Mouse (Mus musculus) heart, embryonic 15.5 days (tissue): Measurements from ENCODE around the gene Rpl9-ps1. TPM values are rescaled to one million over a fixed set of nuclear protein-coding genes. Genes with fewer than 3 reads are reported as not detected.

Experiments
- ATAC-seq: fragments of 200-750 bp; cut with Nextera tagmentation; replicated peaks from 2 replicates; pipeline ENCODE4 v1.8.0; 2017; ENCODE audit warnings: low read depth, moderate TSS enrichment; ENCODE audit not compliant: insufficient number of reproducible peaks, insufficient read depth, low FRiP score
- H3K27ac ChIP-seq: fragments of 300-500 bp; sonication (generic); 2 replicates; pipeline ENCODE4 v1.5.1; 2015; ENCODE audit warnings: mild to moderate bottlenecking, inconsistent platforms
- H3K27me3 ChIP-seq: fragments of 300-500 bp; sonication (generic); 2 replicates; pipeline ENCODE4 v1.6.1; 2015; ENCODE audit warnings: inconsistent platforms
- H3K36me3 ChIP-seq: fragments of 300-500 bp; sonication (generic); 2 replicates; pipeline ENCODE4 v1.6.1; 2015; ENCODE audit warnings: mild to moderate bottlenecking, inconsistent platforms
- H3K4me1 ChIP-seq: fragments of 300-500 bp; sonication (generic); replicated peaks from 2 replicates; pipeline ENCODE4 v1.6.1; 2015; ENCODE audit warnings: inconsistent platforms
- H3K4me2 ChIP-seq: fragments of 300-500 bp; sonication (generic); 2 replicates; pipeline ENCODE4 v1.6.1; 2015; ENCODE audit warnings: inconsistent platforms, mild to moderate bottlenecking, moderate library complexity
- H3K4me3 ChIP-seq: fragments of 300-500 bp; sonication (generic); 2 replicates; pipeline ENCODE4 v1.5.1; 2015; ENCODE audit warnings: mild to moderate bottlenecking, inconsistent platforms
- H3K9ac ChIP-seq: fragments of 300-500 bp; sonication (generic); 2 replicates; pipeline ENCODE4 v1.6.1; 2015; ENCODE audit warnings: mild to moderate bottlenecking, inconsistent platforms
- H3K9me3 ChIP-seq: fragments of 300-500 bp; sonication (generic); replicated peaks from 2 replicates; pipeline ENCODE4 v1.6.1; 2016; ENCODE audit warnings: inconsistent platforms
- WGBS: fragments of 180-500 bp; shearing (Covaris S2); methylation state at CpG from one replicate; pipeline ENCODE4 v1.1.7; 2015; ENCODE audit warnings: mixed read lengths; 5-methylcytosine and 5-hydroxymethylcytosine counted together
- polyA plus RNA-seq: library from polyadenylated mRNA; unstranded; fragments of >200 nt; fragmentation: Nextera tagmentation; extraction: Ambion mirVana; gene quantifications from 2 replicates; pipeline ENCODE4 v1.2.1, GENCODE M21; 2015

Rpl9-ps1 gene
- polyA plus RNA-seq, 1 experiment from 2014 or later = not detected

DNA sequence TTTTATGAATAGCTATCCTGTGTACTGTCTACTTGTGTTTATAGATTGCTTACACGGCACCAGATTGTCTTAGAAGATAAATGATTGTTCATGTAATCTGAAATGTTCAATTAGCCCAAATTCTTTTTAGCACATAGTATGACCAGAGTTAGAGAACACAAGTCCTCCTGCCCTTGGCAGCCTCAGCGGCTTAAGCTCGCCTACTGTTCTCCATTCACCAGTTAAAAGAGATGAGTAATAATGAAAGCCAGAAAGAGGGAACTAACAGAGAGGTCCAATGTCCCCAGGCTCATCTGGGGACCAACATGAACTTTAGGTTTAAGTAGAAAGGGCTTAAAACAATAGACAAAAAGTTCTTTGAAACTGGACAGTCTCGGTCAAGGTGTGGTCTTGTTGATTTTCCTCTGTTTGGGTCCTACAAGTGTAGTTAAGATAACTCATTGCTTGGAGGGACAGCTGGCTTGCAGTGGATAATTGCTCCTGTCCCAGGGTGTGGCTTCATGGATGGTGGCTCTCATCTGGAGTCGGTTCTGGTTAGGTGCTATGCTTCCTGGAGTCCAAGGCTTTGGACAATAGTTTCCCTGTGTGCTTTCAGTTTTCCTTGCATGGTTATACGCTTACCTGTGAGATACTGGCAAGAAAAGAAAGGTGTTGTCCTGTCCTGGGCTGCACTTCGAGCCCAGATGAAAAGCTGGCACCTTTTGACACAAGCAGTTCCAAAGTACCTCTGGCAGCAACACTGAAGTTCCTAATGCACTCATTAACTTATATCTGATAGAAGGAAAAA is 49.6 kb downstream of the Rpl9-ps1 start:
- ATAC-seq = no peak

More for the DNA sequence above, 49.6 kb downstream of the Rpl9-ps1 start:
- no peaks in the 10 kb centered on the region for H3K36me3 ChIP-seq
- H3K4me1 ChIP-seq = no peaks in the 10 kb centered on the region
- H3K9me3 ChIP-seq = no peaks in the 10 kb centered on the region
- WGBS = 76% methylated on average over 7 of the region's 7 CpGs
- no peak overlapping the region for H3K9ac ChIP-seq
- no peaks in the 10 kb centered on the region for H3K27me3 ChIP-seq
- H3K4me3 ChIP-seq = no peak overlapping the region
- no peak overlapping the region for H3K4me2 ChIP-seq
- H3K27ac ChIP-seq = no peak overlapping the region

Other genes with a start within 250 kb of the Rpl9-ps1 start
- gene Rasl10b, start 236.5 kb downstream of the Rpl9-ps1 start, polyA plus RNA-seq = 8.1 and 9.7 TPM in 2 replicates
- 0.11 and 0.13 TPM in 2 replicates for gene Gas2l2, start 216.2 kb downstream of the Rpl9-ps1 start, polyA plus RNA-seq
- 0.82 and 1.4 TPM in 2 replicates for gene 1700020L24Rik, start 207.9 kb downstream of the Rpl9-ps1 start, polyA plus RNA-seq
- 3.8 and 4.0 TPM in 2 replicates for gene Mmp28, start 182.6 kb downstream of the Rpl9-ps1 start, polyA plus RNA-seq
- gene Taf15, start 172.5 kb downstream of the Rpl9-ps1 start, polyA plus RNA-seq = 8.8 and 10.5 TPM in 2 replicates
- 0.09 TPM in 1 of 2 replicates, not detected in the other for gene Heatr9, start 123.4 kb downstream of the Rpl9-ps1 start, polyA plus RNA-seq
- gene Ccl5, start 115.1 kb downstream of the Rpl9-ps1 start, polyA plus RNA-seq = 0.52 and 1.7 TPM in 2 replicates
- gene Ccl9, start 67.0 kb downstream of the Rpl9-ps1 start, polyA plus RNA-seq = 3.0 and 7.0 TPM in 2 replicates
- gene Ccl6, start 52.5 kb downstream of the Rpl9-ps1 start, polyA plus RNA-seq = 5.5 and 5.9 TPM in 2 replicates
- gene Ccl3, start 3.7 kb upstream of the Rpl9-ps1 start, polyA plus RNA-seq = 1.0 and 1.1 TPM in 2 replicates
- gene Ccl4, start 17.0 kb upstream of the Rpl9-ps1 start, polyA plus RNA-seq = 1.1 and 1.3 TPM in 2 replicates
- gene Wfdc17, start 58.4 kb upstream of the Rpl9-ps1 start, polyA plus RNA-seq = 1.4 and 2.2 TPM in 2 replicates
- 6.5 and 6.9 TPM in 2 replicates for gene Wfdc18, start 63.4 kb upstream of the Rpl9-ps1 start, polyA plus RNA-seq
- gene Wfdc21, start 101.3 kb upstream of the Rpl9-ps1 start, polyA plus RNA-seq = 0.67 and 3.6 TPM in 2 replicates
- gene Heatr6, start 108.1 kb upstream of the Rpl9-ps1 start, polyA plus RNA-seq = 13.2 and 16.4 TPM in 2 replicates
- 0.40 and 0.85 TPM in 2 replicates for gene Hnf1b, start 204.4 kb upstream of the Rpl9-ps1 start, polyA plus RNA-seq